Mouse (Mus musculus) adrenal gland, adult (tissue): ENCODE measurements at regions not wholly inside any gene's neighbourhood (a gene's known extent, or its start where the extent isn't known, plus 50 kb on each side); places are given as distances from the start of the nearest gene placed in this dataset.

Experiments
- DNase-seq, 2 experiments: peaks; one replicate each; pipeline ENCODE4 v3.0.0; 2022 to 2023; ENCODE audit warnings: low spot score in 1 of 2; ENCODE audit not compliant: inconsistent age in 2 of 2

DNA sequence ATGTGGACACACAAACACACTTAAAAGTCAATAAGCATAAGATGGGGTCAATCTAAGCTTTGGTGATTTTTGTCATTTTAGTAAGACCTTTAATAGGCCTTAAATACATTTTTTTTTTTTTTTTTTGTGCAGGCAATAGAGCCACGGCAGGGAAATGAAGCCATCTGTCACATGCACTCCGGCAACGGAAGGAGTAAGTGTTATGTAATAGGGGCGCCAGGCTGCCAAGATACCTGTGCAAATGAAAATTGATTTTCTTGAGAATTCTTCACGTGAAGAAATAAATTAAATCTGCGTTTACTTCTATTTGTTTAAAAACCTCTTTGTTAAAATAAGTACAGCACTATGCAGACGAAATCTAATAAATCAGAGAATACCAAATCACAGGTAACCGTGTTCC is 54.6 kb upstream of the Card11 start:
- DNase-seq = no peak

DNA sequence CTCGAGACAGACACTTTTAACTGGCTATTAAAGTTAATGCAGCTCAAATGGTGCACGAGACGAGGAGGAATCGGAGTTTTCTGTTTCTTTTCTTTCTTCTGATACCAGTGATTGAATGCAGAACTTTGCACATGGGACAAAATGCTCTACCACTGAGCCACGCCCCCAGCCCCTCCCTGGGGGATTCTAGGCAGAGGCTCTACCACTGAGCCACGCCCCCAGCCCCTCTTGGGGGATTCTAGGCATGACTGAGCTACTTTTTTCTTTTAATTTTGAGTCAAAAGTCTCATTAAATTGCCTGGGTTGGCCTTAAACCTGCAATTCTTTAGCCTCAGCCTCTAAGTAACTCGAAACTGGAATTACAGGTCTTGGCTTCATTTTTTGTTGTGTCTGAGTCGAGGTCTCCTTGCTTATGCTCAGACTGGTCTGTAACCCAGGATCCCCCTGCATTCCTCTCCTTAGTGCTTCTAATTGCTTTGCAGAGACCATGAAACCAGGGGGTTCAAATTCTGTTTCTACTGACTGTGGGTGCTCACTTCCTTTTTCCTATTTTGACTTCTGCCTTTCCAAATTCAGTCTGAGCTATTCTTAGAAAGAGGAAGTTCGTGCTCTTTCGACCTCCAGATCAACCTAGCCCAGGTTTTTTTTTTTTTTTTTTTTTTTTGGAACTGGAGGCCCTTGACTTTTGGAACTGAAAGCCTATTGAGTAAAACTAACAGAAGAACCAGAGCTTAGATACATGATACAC is 55.4 kb upstream of the Card11 start:
- no peak for DNase-seq

DNA sequence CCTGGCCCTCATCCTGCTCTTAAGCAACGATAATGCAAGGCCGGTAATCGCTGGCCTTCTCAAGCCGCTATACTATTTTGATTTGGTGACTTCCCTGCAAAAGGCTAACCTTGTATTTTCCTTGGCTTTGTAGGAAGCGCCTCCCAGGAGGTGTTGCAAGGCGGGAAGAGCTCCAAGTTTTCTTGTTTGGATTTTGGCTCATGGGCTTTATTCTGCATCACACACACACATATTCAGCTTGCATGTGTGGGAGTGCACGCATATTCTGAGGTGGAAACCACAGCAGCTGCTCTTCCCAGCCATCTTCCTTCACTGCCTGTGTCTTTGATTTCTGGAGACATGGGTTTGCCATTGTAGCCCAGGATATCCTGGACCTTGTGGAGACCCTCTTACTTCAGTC is 57.8 kb upstream of the Card11 start:
- DNase-seq = no peak

DNA sequence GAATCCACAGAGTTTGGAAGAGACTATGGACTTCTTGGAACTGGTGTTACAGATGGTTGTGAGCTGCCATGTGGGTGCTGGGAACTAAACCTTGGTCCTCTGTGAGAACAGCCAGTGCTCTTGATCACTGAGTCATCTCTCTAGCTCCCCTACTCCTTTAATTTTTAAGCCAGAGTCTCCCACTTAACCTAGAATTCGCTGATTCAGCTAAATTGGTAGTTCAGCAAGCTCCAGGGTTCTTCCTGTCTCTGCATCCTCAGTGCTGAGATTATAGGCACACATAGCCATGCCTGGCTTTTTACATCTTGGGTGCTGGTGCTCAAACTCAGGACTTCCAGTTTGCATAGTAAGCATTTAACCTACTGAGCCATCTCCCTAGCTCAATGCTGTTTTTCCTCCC is 58.5 kb upstream of the Card11 start:
- DNase-seq = no peak

DNA sequence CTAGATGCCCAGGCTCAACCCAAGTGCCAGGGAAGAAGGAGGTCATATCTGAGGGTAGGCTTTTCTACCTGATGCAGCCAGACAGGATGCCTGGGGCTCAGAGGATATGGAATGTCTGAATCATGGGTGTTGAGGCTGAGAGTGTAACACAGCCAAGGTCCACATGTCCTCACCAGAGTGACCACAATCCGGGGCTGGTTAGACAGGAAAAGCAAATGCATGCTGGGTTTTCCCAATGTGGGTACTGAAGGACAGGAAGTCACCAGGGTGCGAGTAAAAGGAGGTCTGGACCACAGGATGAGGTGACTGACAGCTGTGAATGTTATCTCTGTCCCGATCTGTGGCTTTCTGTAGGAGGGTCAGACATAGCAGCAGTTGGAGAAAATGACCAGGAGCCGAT is 61.8 kb upstream of the Card11 start:
- DNase-seq = no peak

DNA sequence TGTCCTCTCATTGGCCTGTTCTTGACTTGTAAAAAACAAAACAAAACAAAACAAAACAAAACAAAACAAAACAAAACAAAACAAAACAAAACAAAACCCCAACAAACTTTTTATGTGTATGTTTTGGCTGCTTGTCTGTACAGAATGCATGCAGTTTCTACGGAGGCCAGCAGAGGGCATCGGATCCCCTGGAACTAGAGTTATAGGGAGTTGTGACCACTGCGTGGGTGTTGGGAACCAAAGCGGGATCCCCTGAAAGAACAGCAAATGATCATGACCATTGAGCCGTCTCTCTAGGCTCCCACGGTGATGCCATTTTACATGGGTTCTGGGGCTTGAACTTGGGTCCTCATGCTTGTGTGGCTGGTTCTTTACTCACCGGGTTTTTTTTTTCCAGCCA is 67.2 kb upstream of the Card11 start:
- DNase-seq = no peak

DNA sequence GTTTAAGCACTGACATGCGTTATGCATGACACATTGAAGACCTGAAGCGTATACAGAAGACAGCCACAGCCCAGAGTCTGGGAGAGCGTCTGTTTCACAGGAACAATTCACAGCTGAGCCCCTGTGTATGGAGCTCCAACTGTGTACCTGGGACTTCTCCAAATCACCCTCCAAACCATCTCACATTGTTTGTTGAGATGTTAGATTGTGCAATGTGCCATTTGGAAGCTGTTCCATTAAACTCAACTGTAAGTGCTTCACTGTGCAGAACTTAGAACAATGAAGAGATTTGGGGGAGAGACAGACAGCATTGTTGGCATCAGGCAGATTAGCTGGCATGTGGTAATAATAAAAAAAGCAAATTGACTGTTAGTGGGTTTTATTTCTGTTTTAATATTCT is 74.1 kb upstream of the Card11 start:
- no peak for DNase-seq

DNA sequence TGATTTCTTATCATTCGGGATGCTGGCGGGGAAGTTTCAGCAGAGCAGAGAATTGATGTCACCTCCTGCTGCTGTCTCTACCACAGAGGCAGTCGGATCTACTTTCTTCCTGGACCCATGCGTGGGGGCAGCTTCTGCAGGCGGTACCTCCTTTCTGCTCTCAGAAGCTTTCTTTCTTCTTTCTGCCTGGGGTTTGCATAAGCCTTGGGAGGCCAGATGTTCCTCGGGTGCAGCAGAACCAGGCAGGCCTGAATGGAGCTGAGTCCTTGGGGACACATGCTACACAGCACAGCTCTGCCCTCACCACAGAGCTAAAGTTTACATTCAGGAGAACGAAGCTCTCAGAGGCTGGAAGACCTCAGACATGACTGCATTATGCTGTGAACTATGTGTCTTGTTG is 75.8 kb upstream of the Card11 start:
- no peak for DNase-seq

DNA sequence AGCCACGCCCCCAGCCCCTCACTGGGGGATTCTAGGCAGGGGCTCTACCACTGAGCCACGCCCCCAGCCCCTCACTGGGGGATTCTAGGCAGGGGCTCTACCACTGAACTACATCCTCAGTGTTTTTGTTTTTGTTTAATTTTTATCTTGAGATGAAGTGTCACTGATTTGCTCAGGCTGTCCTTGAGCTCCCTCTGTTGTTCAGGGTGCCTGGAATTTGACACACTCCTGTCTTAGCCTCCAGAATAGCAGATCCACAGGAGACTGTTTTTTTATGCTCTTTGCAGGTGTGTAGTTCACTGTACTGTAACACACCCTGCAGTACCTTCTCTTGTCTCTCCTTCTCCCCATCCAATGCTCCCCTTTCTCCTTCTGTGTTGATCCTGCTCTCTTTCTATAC is 76.6 kb upstream of the Card11 start:
- DNase-seq = no peak

DNA sequence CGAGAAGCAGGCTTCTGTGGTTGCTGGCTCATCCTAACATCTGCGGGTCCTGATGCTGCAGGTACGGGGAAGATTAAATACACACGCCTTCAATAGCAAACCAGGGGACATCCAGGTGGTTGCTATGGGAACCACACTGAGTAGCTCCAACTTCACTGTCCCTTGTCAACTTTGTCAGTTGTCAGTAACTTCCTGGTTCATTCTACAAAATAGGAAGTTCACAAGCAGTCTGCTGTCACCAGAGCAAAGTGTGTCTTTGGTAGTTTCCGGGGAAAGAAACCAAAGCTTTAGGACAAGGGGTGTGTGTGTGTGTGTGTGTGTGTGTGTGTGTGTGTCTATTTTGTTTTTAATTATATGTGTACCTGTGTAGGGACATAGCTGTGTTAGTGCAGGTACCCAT is 80.5 kb upstream of the Card11 start:
- DNase-seq = no peak

DNA sequence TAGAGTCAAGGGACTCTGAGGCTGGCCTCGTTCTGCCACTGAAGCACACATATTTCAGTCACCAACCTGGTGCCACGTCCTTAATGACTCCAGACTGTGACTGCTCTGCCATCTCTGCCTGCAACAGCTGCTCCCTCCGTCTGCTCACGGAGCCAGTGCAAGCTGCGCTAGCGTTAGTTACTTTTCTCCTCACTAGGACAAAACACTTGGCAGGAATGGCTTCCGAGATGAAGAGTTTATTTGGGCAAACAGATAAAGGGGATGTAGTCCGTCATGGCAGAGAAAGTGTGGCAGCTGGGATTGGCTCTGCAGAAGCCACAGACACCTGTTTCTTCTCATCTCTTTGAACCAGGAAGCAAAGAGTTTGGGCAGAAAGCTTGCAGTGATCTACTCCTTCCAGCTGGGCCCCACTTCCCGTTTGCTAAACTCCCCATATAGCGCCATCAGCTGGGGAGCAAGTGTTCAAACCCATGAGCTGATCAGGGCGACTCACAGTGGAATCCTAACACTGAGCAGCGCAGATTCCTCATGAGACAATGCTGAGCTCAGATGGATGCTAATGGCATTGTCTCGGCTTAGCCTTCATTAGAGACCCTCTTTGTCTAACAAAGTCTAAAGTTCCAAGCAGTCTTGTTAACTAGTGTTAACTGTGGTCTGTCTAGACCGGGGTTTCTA is 83.8 kb upstream of the Card11 start:
- no peak for DNase-seq

DNA sequence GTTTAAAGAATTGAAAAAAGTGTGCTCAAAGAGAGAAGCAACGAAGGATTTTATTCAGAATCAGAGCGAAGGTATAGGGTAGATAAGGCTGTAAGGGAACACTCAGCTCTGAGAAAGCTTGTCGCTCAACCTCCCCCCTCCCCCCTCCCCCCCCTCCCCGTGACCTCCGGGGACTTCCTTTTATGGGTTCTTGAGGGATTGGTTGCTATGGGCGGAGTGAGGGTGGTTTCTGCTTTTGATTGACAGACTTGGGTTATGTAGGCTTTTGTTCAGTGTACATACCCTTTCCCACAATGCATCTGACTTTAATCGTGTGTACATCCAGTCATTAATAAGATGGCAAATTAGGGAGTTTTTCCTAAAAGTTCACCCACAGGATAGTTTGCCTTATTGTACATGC is 84.4 kb upstream of the Card11 start:
- no peak for DNase-seq

DNA sequence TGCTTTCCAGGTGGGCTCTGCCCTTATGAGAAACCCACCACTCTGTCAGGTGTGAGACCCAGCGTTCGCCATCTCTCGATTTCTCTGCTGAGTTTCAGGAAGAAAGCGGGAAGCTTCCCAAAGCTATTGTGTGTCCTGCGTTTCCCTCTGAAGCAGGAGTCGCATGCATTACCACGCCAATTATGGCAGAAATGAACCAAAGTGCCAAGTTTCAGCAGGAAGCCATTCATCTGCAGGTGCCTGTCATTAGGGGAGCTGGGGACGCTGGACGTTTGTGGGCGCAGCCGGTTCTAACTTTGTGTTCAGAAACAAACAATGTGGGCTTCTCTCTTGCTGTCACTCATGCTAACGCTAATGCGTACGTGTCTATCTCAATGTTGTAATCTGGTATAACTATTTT is 91.3 kb upstream of the Card11 start:
- no peak for DNase-seq

DNA sequence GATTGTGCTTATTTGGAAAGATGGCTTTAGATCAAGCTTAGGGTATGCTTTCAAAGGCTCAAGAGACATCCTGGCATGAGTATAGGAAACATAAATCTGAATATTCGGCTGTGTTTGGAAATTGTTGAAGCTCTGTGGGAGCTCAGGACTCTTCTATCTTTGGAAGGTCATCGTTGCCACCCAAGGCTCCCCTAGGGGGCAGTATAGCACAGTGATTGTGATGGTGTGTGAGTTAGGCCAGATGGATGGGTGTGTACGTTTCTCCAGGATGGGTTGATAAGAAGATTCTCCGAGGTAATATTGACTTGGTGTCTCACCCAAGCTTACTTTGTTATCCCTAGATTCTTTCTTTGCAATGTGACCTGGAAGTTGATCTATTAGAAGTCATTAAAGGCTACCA is 93.3 kb upstream of the Card11 start:
- peak; percentile 58 to 89 for DNase-seq

DNA sequence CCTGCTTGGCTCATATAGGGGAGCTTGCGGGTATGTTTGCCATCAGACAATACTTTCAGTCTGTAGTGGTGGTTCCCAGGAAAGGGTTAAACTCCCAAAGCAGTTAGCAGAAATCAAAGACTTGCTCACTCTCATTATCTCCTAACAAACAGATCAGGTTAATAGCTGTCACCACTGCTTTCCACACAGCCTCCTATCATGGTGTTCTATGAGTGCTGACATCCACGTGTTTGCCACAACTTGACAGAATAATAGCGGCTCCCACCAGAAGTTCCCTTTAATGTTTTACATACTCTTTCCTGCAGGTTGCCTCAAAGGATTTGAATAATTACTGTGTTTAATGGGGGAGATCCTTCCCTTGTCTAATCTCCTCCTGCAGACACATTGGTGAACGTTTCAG is 97.5 kb upstream of the Card11 start:
- DNase-seq = no peak

DNA sequence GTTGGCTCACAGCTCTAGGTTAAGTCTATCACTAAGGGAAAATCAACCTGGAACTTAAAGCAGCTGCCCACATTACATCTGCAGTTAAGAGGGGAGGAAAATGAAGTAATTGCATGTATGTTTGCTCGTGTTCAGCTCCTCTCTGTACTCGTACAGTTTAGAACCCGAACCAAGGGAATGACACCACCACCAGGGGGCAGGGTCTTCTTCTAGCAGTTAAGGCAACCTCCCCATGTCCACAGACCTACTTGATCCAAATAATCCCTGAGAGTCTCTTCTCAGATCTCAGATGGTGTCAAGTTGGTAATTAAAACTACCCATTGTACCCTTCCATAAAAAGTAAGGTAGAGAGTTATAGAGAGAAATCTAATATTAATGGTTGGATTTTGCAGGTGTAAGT is 111.3 kb upstream of the Card11 start:
- DNase-seq = peak in 1 of 2 experiments; percentile 60

DNA sequence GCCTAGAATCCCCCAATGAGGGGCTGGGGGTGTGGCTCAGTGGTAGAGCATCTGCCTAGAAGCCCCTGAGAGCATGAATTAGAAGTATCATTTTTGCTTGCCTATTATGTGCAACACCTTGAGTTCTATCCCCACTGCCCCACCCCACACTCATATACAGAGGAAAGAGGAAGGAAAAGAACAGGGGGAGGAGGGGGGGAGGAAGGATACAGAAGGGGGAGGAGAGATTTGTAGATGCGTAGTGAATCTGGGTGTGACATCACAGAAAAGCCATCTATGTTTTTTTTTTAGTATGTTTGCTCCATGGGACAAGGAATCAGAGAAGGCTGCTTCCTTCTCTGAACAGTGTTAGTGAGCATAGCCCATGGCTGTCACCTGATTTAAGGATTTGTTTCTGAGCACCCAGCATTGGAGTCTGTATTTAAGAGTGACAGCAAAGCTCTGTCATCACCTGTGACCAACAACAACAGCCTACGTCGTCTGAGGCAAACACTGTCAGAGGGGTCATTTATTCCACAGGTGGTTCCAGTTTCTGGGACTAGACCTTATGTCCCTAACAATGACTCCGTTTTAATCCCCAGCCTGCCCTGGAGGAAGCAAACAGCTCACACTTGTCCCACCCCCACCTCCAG is 115.0 kb upstream of the Card11 start:
- DNase-seq = no peak

DNA sequence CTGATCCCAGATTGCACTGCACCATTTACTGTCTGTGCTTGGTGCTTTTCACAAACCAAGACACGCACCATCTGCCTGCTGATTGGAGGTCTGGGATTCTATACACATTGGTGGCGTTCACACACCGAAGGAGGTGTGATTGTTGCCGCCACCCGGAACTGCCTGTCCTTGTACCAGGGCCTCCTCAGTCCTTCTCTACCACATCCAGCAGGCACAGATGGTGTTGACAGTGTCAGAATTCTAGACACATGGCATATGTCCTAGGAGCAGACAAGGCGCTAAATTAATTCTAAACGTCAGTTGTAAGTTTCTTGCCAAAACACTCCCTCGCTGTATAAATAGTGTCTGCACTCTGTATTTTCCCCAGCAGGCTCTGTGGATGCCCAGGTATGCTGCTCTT is 115.6 kb upstream of the Card11 start:
- no peak for DNase-seq

DNA sequence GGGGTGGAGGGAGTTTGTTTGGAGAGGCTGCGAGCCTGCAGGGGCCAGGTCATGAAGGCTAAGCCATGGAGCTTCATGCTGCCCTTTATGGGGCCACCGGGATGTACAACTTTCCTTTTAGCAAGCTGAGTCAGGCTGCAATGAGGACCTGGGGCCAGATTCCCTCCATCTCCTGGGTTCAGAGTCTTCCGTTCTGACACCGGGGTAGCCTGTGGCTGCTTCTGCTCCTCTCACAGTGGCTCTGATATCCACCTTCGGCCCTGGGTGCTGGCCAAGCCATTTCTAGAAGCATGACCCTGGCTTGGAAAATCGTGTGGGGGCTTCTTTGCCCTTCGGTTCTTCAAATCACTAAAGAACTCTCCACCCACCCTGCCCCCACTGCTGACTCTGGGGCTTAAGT is 115.4 kb upstream of the Sdk1 start:
- DNase-seq = no peak

DNA sequence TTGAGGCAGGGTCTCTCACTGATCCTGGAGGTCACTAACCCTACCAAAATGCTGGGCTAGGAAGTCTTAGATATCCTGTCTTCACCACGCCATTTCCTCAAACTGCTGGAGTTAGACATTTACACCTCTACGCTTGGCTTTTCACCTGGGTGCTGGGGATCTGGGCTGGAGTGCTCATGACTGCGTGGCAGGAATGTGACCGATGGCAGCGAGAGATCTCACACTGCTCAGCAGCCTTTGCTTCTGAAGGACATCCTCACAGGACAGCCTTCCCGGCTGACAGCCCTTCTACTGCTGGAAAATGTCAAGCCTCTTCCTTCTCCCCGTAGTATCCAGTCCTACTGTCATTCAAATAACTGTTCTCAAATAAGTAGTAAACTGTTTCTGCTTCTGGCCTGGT is 114.8 kb upstream of the Sdk1 start:
- no peak for DNase-seq

DNA sequence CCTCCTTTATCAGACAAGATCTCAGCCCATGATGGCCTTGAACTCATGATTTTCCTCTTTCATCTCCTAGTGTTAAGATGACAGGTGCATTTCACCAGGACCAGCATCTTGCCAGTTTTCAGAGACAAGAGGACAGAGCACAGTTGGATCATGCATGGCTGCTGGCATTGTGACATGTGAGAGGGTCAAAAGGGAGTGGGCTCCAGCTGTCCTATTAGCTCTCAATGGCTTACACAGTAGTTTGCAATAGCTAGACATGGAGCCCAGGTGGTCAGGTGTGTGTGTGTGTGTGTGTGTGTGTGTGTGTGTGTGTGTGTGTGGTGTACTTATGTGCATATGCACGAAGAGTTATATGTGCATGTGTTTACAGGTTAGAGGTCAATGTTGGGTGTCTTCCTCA is 110.3 kb upstream of the Sdk1 start:
- DNase-seq = no peak

DNA sequence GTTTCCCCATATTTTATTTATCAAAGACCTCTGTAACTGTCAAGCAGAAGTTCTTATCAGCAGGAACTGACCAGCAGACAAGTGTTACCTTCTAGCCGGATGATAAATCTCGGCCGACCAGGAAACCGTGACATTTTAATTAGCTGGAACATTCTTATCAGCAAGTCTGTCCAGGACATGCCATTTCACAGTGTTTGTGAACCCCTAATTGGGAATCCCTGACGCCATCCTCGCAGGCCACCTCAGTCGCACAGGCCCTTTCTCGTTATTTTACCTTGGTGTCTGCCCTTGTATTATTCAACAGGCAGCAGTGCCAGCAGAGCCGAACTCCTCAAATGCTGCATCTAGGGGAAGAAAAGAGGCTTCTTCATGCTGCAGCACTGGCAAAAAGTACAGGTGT is 109.4 kb upstream of the Sdk1 start:
- peak in 1 of 2 experiments; percentile 66 for DNase-seq

DNA sequence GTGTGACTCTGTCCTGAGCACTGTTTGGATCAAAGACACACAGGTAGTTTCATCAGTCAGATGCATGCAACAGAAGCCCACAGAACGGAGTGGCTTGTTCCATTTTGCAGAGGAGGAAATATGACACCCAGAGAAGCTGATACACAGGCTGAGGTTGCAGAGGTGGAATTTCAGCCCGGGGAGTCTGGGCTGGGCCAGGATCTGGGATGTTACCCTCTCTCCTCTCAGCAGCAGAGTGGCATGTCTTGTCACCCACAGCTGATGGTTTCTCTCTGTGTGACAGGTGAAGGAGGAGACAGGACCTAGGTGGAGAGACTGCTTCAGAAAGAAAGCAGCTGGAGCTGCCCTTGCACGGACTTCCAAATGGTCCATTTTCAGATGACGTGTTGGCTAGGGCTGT is 105.1 kb upstream of the Sdk1 start:
- peak in 1 of 2 experiments; percentile 23 for DNase-seq
